Mouse (Mus musculus) myocyte (in vitro differentiated cells): ENCODE results near the gene Ube2d2b.

Experiments used
- MYOG ChIP-seq, 3 experiments: IDR thresholded peaks; one replicate each; pipeline ENCODE4 v1.6.1; 2011; ENCODE audit warnings: control low read depth in 2 of 3, low read depth in 2 of 3, mild to moderate bottlenecking in 2 of 3; ENCODE audit not compliant: insufficient read length in 2 of 3, control insufficient read depth in 1 of 3, insufficient read depth in 1 of 3
- POLR2A ChIP-seq: IDR thresholded peaks from one replicate; pipeline ENCODE4 v1.6.1; 2011; ENCODE audit warnings: low read depth, mild to moderate bottlenecking, control low read depth, moderate library complexity; ENCODE audit not compliant: insufficient read length

DNA sequence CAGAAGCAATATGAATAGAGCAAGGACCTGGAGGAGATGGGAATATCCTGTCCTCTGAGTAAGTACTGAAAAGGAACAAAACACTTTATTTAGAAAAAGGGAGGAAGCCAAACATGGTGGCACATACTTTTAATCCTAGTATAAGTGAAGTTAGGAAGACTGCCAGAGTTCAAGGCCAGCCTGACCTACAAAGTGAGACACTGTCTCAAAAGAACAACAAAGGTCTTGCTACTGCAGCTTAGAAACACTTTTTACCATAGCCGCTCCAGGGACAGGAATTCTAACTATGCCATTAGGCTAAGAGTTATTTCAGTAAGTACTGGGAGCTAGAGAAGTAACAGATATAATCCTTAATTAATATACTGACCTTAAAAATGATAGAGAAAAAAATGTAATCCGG, 15.2 kb upstream of the Ube2d2b start:
- TF ChIP-seq MYOG (IDR thresholded peaks at IDR 0.05; ENCODE audit: control insufficient read depth in 1 of 3, insufficient read depth in 1 of 3, insufficient read length in 2 of 3, low read depth in 2 of 3) (no peak), POLR2A (no peak)
